ENCODE assay signal across 21 mouse cellular contexts in genomic region chr1:69606844-69607243, GRCm38 (mm10).
"Had no signal": no experiment of that assay in that cellular context is flagged by ENCODE, and none has a peak within 500 bp of the region (broad histone marks: within the 10 kb centered on the region; RNA-seq: fewer than 3 reads in every experiment).

No protein-coding gene starts in this region.

- H3K4me1 ChIP-seq: limb, embryonic 10.5 days; liver, embryonic 15.5 days; midbrain, embryonic 10.5 days; neural tube, embryonic 13.5 days had no signal

- ATAC-seq: liver, embryonic 12.5 days; midbrain, embryonic 13.5 days; midbrain, embryonic 16.5 days had no signal

- H3K27me3 ChIP-seq: limb, embryonic 13.5 days; liver, embryonic 12.5 days; liver, embryonic 15.5 days; lung, embryonic 15.5 days; midbrain, embryonic 13.5 days; neural tube, embryonic 13.5 days had no signal

- H3K27ac ChIP-seq: kidney, postnatal 0 days; layer of hippocampus, adult 2 months; limb, embryonic 10.5 days; limb, embryonic 13.5 days; liver, embryonic 12.5 days; liver, embryonic 15.5 days; lung, embryonic 15.5 days; midbrain, embryonic 10.5 days; midbrain, embryonic 13.5 days; neural tube, embryonic 13.5 days had no signal

- H3K36me3 ChIP-seq: limb, embryonic 10.5 days; limb, embryonic 13.5 days; liver, embryonic 12.5 days; liver, embryonic 15.5 days; lung, embryonic 15.5 days; midbrain, embryonic 10.5 days; midbrain, embryonic 13.5 days; neural tube, embryonic 13.5 days had no signal

- DNase-seq: kidney, adult 2 months; kidney, postnatal 25 days; layer of hippocampus, adult 9-11 months; liver; lung, adult 18-20 months; lung, postnatal 10 days; lung, postnatal 36 days; thymus, adult 18-20 months; thymus, postnatal 14 days had no signal

- H3K4me3 ChIP-seq: layer of hippocampus, adult 2 months; limb, embryonic 10.5 days; limb, embryonic 13.5 days; liver, embryonic 12.5 days; liver, embryonic 15.5 days; lung, embryonic 15.5 days; midbrain, embryonic 10.5 days; midbrain, embryonic 13.5 days; myocyte; neural tube, embryonic 13.5 days had no signal

- H3K9me3 ChIP-seq: limb, embryonic 10.5 days; limb, embryonic 13.5 days; liver, embryonic 12.5 days; liver, embryonic 15.5 days; lung, embryonic 15.5 days; midbrain, embryonic 10.5 days; midbrain, embryonic 13.5 days; neural tube, embryonic 13.5 days had no signal
